8 mouse cellular contexts compared by ENCODE assay signal in genomic region chr8:70594621-70595564, GRCm38 (mm10). TPM values are rescaled to one million over a fixed set of nuclear protein-coding genes. Genes with fewer than 3 reads are reported as not detected.
DNase-seq lines count a peak whose midpoint lies in the region; ATAC-seq and TF ChIP-seq lines count a peak whose summit lies in the region.

No protein-coding gene starts in this region.

- no peak for TF ChIP-seq CTCF in CH12.LX (conservative IDR thresholded peaks at IDR 0.05 in 1 of 2, IDR thresholded peaks at IDR 0.05 in 1 of 2; ENCODE audit: low read depth in 2 of 2, low read length in 2 of 2)

- H3K79me2 ChIP-seq in CH12.LX (replicated peaks; ENCODE audit: control insufficient read depth, extremely low read depth, insufficient read depth, poor library complexity, severe bottlenecking), result peaks cover 2% of the 10 kb centered on the region; the same call in 1 of the 2 replicates

- peaks cover 12% of the 10 kb centered on the region for H3K9me3 ChIP-seq in CH12.LX (replicated peaks; ENCODE audit: low read length)
- H3K9me3 ChIP-seq in embryonic facial prominence, embryonic 10.5 days, result no peaks in the 10 kb centered on the region
- H3K9me3 ChIP-seq in hindbrain, embryonic 16.5 days (ENCODE audit: control insufficient read depth, low read length), result peaks cover 2% of the 10 kb centered on the region; the same call in 1 of the 2 replicates
- no peaks in the 10 kb centered on the region for H3K9me3 ChIP-seq in liver, embryonic 13.5 days (replicated peaks)
- no peaks in the 10 kb centered on the region for H3K9me3 ChIP-seq in neural tube, embryonic 12.5 days

- DNase-seq in adrenal gland, postnatal 25 days, result peak; percentile 40
- no peak for DNase-seq in adrenal gland, adult 8-10 months
- DNase-seq in CH12.LX (ENCODE audit: extremely low read depth), result peak; percentile 29
- peak; percentile 69 for DNase-seq in embryonic facial prominence, embryonic 10.5 days (ENCODE audit: low spot score)
- no peak for DNase-seq in liver, embryonic 13.5 days
- no peak for DNase-seq in gastrocnemius, postnatal 10 days

- H3K36me3 ChIP-seq in CH12.LX (replicated peaks in 1 of 2; ENCODE audit: control insufficient read depth in 1 of 2, insufficient read depth in 1 of 2, low read length in 1 of 2), result peaks cover 60 to 80% of the 10 kb centered on the region in 2 experiments
- H3K36me3 ChIP-seq in embryonic facial prominence, embryonic 10.5 days (replicated peaks), result peaks cover 68% of the 10 kb centered on the region
- peaks cover 6% of the 10 kb centered on the region; the same call in 1 of the 2 replicates for H3K36me3 ChIP-seq in hindbrain, embryonic 16.5 days (ENCODE audit: control insufficient read depth, insufficient read depth, low read length)
- peaks cover 68% of the 10 kb centered on the region for H3K36me3 ChIP-seq in liver, embryonic 13.5 days
- H3K36me3 ChIP-seq in neural tube, embryonic 12.5 days, result peaks cover 27% of the 10 kb centered on the region

- H3K4me1 ChIP-seq in CH12.LX (ENCODE audit: control insufficient read depth in 1 of 2, insufficient read depth in 2 of 2), result peaks cover 5 to 22% of the 10 kb centered on the region in 2 experiments
- peaks cover 73% of the 10 kb centered on the region for H3K4me1 ChIP-seq in embryonic facial prominence, embryonic 10.5 days
- H3K4me1 ChIP-seq in hindbrain, embryonic 16.5 days (ENCODE audit: control insufficient read depth, insufficient read depth, low read depth, low read length), result peaks cover 43% of the 10 kb centered on the region
- H3K4me1 ChIP-seq in liver, embryonic 13.5 days (replicated peaks), result peaks cover 80% of the 10 kb centered on the region
- H3K4me1 ChIP-seq in neural tube, embryonic 12.5 days, result peaks cover 63% of the 10 kb centered on the region

- 0 out of 2 replicates have a peak overlapping the region, but pooled peaks have one; percentile 26 for H3K27ac ChIP-seq in CH12.LX (ENCODE audit: insufficient read depth, low read depth)
- H3K27ac ChIP-seq in embryonic facial prominence, embryonic 10.5 days (replicated peaks), result peak overlapping the region; percentile 86
- H3K27ac ChIP-seq in hindbrain, embryonic 16.5 days (ENCODE audit: low read depth, low read length), result peak overlapping the region; percentile 65
- H3K27ac ChIP-seq in liver, embryonic 13.5 days, result peak overlapping the region; percentile 82
- peak overlapping the region; percentile 34 for H3K27ac ChIP-seq in neural tube, embryonic 12.5 days

- WGBS in embryonic facial prominence, embryonic 10.5 days, result 12% methylated on average over 82 of the region's 82 CpGs
- WGBS in hindbrain, embryonic 16.5 days, result 9% methylated on average over 79 of the region's 82 CpGs
- WGBS in liver, embryonic 13.5 days (ENCODE audit: insufficient replicate concordance), result 6% methylated on average over 82 of the region's 82 CpGs
- WGBS in neural tube, embryonic 12.5 days, result 10% methylated on average over 82 of the region's 82 CpGs

- TF ChIP-seq RAD21 in CH12.LX (IDR thresholded peaks at IDR 0.05; ENCODE audit: low read depth, low read length), result no peak

- peak overlapping the region; percentile 30 for H3K9ac ChIP-seq in CH12.LX (ENCODE audit: insufficient read depth, low read depth)
- peak overlapping the region; percentile 73 for H3K9ac ChIP-seq in hindbrain, embryonic 16.5 days (ENCODE audit: low read depth, low read length)
- H3K9ac ChIP-seq in liver, embryonic 13.5 days, result peak overlapping the region; percentile 79
- peak overlapping the region; percentile 69 for H3K9ac ChIP-seq in neural tube, embryonic 12.5 days

- TF ChIP-seq POLR2A in CH12.LX (IDR thresholded peaks at IDR 0.05; ENCODE audit: low read depth, low read length), result no peak

- no peaks in the 10 kb centered on the region for H3K27me3 ChIP-seq in CH12.LX (replicated peaks)
- peaks cover 40% of the 10 kb centered on the region for H3K27me3 ChIP-seq in embryonic facial prominence, embryonic 10.5 days (replicated peaks; ENCODE audit: low read depth, poor library complexity, severe bottlenecking)
- H3K27me3 ChIP-seq in hindbrain, embryonic 16.5 days (replicated peaks; ENCODE audit: control insufficient read depth, insufficient read depth, low read length), result no peaks in the 10 kb centered on the region
- H3K27me3 ChIP-seq in liver, embryonic 13.5 days, result no peaks in the 10 kb centered on the region
- peaks cover 7% of the 10 kb centered on the region for H3K27me3 ChIP-seq in neural tube, embryonic 12.5 days (replicated peaks)

- TF ChIP-seq EP300 in CH12.LX (IDR thresholded peaks at IDR 0.05; ENCODE audit: low read length), result no peak

- peak overlapping the region; percentile 65 to 89 (median 70) for H3K4me3 ChIP-seq in CH12.LX (replicated peaks in 1 of 3; ENCODE audit: low read depth in 2 of 3, low read length in 2 of 3, poor library complexity in 1 of 3)
- H3K4me3 ChIP-seq in embryonic facial prominence, embryonic 10.5 days, result peak overlapping the region; percentile 85
- peak overlapping the region; percentile 64 for H3K4me3 ChIP-seq in hindbrain, embryonic 16.5 days (ENCODE audit: low read length)
- peak overlapping the region; percentile 72 for H3K4me3 ChIP-seq in liver, embryonic 13.5 days (replicated peaks)
- peak overlapping the region; percentile 54 for H3K4me3 ChIP-seq in neural tube, embryonic 12.5 days

- in situ Hi-C loops in CH12.LX (cut with MboI; ENCODE audit: low pct_ligation_motif_present, low pct_unique_long_range_greater_than_20kb, low sequenced_read_pairs), result no loop called here

- peak overlapping the region; percentile 18 for H3K4me2 ChIP-seq in CH12.LX (ENCODE audit: insufficient read depth, low read depth, poor library complexity, severe bottlenecking)
- peak overlapping the region; percentile 95 for H3K4me2 ChIP-seq in hindbrain, embryonic 16.5 days (ENCODE audit: low read length)
- peak overlapping the region; percentile 100 for H3K4me2 ChIP-seq in liver, embryonic 13.5 days
- peak overlapping the region; percentile 99 for H3K4me2 ChIP-seq in neural tube, embryonic 12.5 days (replicated peaks)

- dilution Hi-C loops in CH12.LX (cut with MboI; ENCODE audit: extremely low pct_ligation_motif_present, extremely low pct_unique_long_range_greater_than_20kb, low sequenced_read_pairs), result no loop called here

- peak; percentile 15 for ATAC-seq in hindbrain, embryonic 16.5 days
- ATAC-seq in liver, embryonic 13.5 days (ENCODE audit: low read depth), result peak; percentile 3; the same call in 1 of the 2 replicates
- ATAC-seq in neural tube, embryonic 12.5 days (ENCODE audit: low FRiP score, low read depth), result peak; percentile 28

RNA-seq across cellular contexts. Expression of gene Isyna1, which starts 0.7 kb away (rescaled TPM):
- 89.7 and 101 TPM in 2 replicates for total RNA-seq in adrenal gland, postnatal 25 days (2021)
- 100 to 1,000 TPM; 124 to 207 (median 158) TPM for total RNA-seq in adrenal gland, adult 8-10 months (2022)
- total RNA-seq in CH12.LX (2012; rRNA removed) (141 and 174 TPM in 2 replicates), CH12.LX (2014; rRNA removed) (99.9 and 107 TPM in 2 replicates)
- polyA plus RNA-seq in CH12.LX (2012; ENCODE audit: insufficient read length, low read depth), result 139 and 163 TPM in 2 replicates
- 184 and 187 TPM in 2 replicates for polyA plus RNA-seq in embryonic facial prominence, embryonic 10.5 days (2016; fragmentation: Nextera tagmentation; extraction: Ambion mirVana)
- polyA plus RNA-seq in hindbrain, embryonic 16.5 days (2015; fragmentation: Nextera tagmentation; extraction: Ambion mirVana), result 150 and 164 TPM in 2 replicates
- 82.8 and 84.9 TPM in 2 replicates for polyA plus RNA-seq in liver, embryonic 13.5 days (2015; fragmentation: Nextera tagmentation; extraction: Ambion mirVana)
- 116 TPM in 2 replicates for polyA plus RNA-seq in neural tube, embryonic 12.5 days (2016; fragmentation: Nextera tagmentation; extraction: Ambion mirVana)
- total RNA-seq in gastrocnemius, postnatal 10 days (2021), result 10 to 100 TPM; 30.0 to 31.6 TPM

RNA-seq across cellular contexts. Expression of gene Ssbp4, which starts 13.8 kb away (rescaled TPM):
- 82.0 and 88.2 TPM in 2 replicates for total RNA-seq in adrenal gland, postnatal 25 days (2021)
- 100 to 1,000 TPM in 2 of 4 experiments, 10 to 100 TPM in 2; 69.3 to 158 (median 120) TPM for total RNA-seq in adrenal gland, adult 8-10 months (2022)
- total RNA-seq in CH12.LX (2012; rRNA removed) (77.3 and 84.9 TPM in 2 replicates), CH12.LX (2014; rRNA removed) (31.0 and 41.3 TPM in 2 replicates)
- 114 and 128 TPM in 2 replicates for polyA plus RNA-seq in CH12.LX (2012; ENCODE audit: insufficient read length, low read depth)
- polyA plus RNA-seq in embryonic facial prominence, embryonic 10.5 days (2016; fragmentation: Nextera tagmentation; extraction: Ambion mirVana), result 105 and 109 TPM in 2 replicates
- 148 and 157 TPM in 2 replicates for polyA plus RNA-seq in hindbrain, embryonic 16.5 days (2015; fragmentation: Nextera tagmentation; extraction: Ambion mirVana)
- 54.2 and 62.4 TPM in 2 replicates for polyA plus RNA-seq in liver, embryonic 13.5 days (2015; fragmentation: Nextera tagmentation; extraction: Ambion mirVana)
- polyA plus RNA-seq in neural tube, embryonic 12.5 days (2016; fragmentation: Nextera tagmentation; extraction: Ambion mirVana), result 139 and 144 TPM in 2 replicates
- total RNA-seq in gastrocnemius, postnatal 10 days (2021), result 10 to 100 TPM; 31.1 to 40.1 TPM

RNA-seq across cellular contexts. Expression of gene Lrrc25, which starts 21.1 kb away (rescaled TPM):
- 1.0 and 2.2 TPM in 2 replicates for total RNA-seq in adrenal gland, postnatal 25 days (2021)
- total RNA-seq in adrenal gland, adult 8-10 months (2022), result 1 to 10 TPM; 1.5 to 4.4 (median 3.2) TPM
- total RNA-seq in CH12.LX (2012; rRNA removed) (0.25 and 0.30 TPM in 2 replicates), CH12.LX (2014; rRNA removed) (2.4 and 2.6 TPM in 2 replicates)
- 4.0 and 5.9 TPM in 2 replicates for polyA plus RNA-seq in CH12.LX (2012; ENCODE audit: insufficient read length, low read depth)
- polyA plus RNA-seq in embryonic facial prominence, embryonic 10.5 days (2016; fragmentation: Nextera tagmentation; extraction: Ambion mirVana), result 0.77 and 0.79 TPM in 2 replicates
- 1.1 and 1.6 TPM in 2 replicates for polyA plus RNA-seq in hindbrain, embryonic 16.5 days (2015; fragmentation: Nextera tagmentation; extraction: Ambion mirVana)
- 5.4 and 5.6 TPM in 2 replicates for polyA plus RNA-seq in liver, embryonic 13.5 days (2015; fragmentation: Nextera tagmentation; extraction: Ambion mirVana)
- polyA plus RNA-seq in neural tube, embryonic 12.5 days (2016; fragmentation: Nextera tagmentation; extraction: Ambion mirVana), result 0.68 and 1.3 TPM in 2 replicates
- 1 to 10 TPM; 1.2 to 3.0 TPM for total RNA-seq in gastrocnemius, postnatal 10 days (2021)

RNA-seq across cellular contexts. Expression of gene Gdf15, which starts 37.4 kb away (rescaled TPM):
- total RNA-seq in adrenal gland, postnatal 25 days (2021), result 2.2 and 5.7 TPM in 2 replicates
- total RNA-seq in adrenal gland, adult 8-10 months (2022), result 1 to 10 TPM; 1.8 to 3.5 (median 3.0) TPM
- 0.21 TPM in 1 of 2 replicates, not detected in the other for total RNA-seq in CH12.LX (2012; rRNA removed)
- not detected in 2 replicates for total RNA-seq in CH12.LX (2014; rRNA removed)
- 0.16 TPM in 1 of 2 replicates, not detected in the other for polyA plus RNA-seq in CH12.LX (2012; ENCODE audit: insufficient read length, low read depth)
- 0.14 TPM in 1 of 2 replicates, not detected in the other for polyA plus RNA-seq in embryonic facial prominence, embryonic 10.5 days (2016; fragmentation: Nextera tagmentation; extraction: Ambion mirVana)
- 0.11 and 0.48 TPM in 2 replicates for polyA plus RNA-seq in hindbrain, embryonic 16.5 days (2015; fragmentation: Nextera tagmentation; extraction: Ambion mirVana)
- 3.9 and 4.1 TPM in 2 replicates for polyA plus RNA-seq in liver, embryonic 13.5 days (2015; fragmentation: Nextera tagmentation; extraction: Ambion mirVana)
- polyA plus RNA-seq in neural tube, embryonic 12.5 days (2016; fragmentation: Nextera tagmentation; extraction: Ambion mirVana), result 0.14 TPM in 1 of 2 replicates, not detected in the other
- not detected for total RNA-seq in gastrocnemius, postnatal 10 days (2021)

RNA-seq across cellular contexts. Expression of gene Ell, which starts 55.6 kb away (rescaled TPM):
- 24.3 and 29.8 TPM in 2 replicates for total RNA-seq in adrenal gland, postnatal 25 days (2021)
- total RNA-seq in adrenal gland, adult 8-10 months (2022), result 10 to 100 TPM; 25.2 to 38.3 (median 30.3) TPM
- total RNA-seq in CH12.LX (2012; rRNA removed) (9.8 TPM in 2 replicates), CH12.LX (2014; rRNA removed) (6.4 and 6.5 TPM in 2 replicates)
- 14.0 and 17.9 TPM in 2 replicates for polyA plus RNA-seq in CH12.LX (2012; ENCODE audit: insufficient read length, low read depth)
- polyA plus RNA-seq in embryonic facial prominence, embryonic 10.5 days (2016; fragmentation: Nextera tagmentation; extraction: Ambion mirVana), result 20.8 and 21.1 TPM in 2 replicates
- 14.9 and 19.2 TPM in 2 replicates for polyA plus RNA-seq in hindbrain, embryonic 16.5 days (2015; fragmentation: Nextera tagmentation; extraction: Ambion mirVana)
- 9.7 and 10.5 TPM in 2 replicates for polyA plus RNA-seq in liver, embryonic 13.5 days (2015; fragmentation: Nextera tagmentation; extraction: Ambion mirVana)
- 17.8 and 19.5 TPM in 2 replicates for polyA plus RNA-seq in neural tube, embryonic 12.5 days (2016; fragmentation: Nextera tagmentation; extraction: Ambion mirVana)
- 10 to 100 TPM; 12.7 to 19.8 TPM for total RNA-seq in gastrocnemius, postnatal 10 days (2021)

Comparison
In these comparisons a context has a peak if more than half of its experiments do, and no peak if none do; other contexts are left out.
1. DNase-seq: peak in adrenal gland, postnatal 25 days (single experiment), CH12.LX (single experiment) and embryonic facial prominence, embryonic 10.5 days (single experiment); none in adrenal gland, adult 8-10 months (single experiment), liver, embryonic 13.5 days (single experiment) and gastrocnemius, postnatal 10 days (single experiment).
2. H3K27ac ChIP-seq: peak in every context shown above with its lines; median percentile 86 in embryonic facial prominence, embryonic 10.5 days; 82 in liver, embryonic 13.5 days; 65 in hindbrain, embryonic 16.5 days; 34 in neural tube, embryonic 12.5 days; 26 in CH12.LX.
3. H3K4me2 ChIP-seq: peak in every context shown above with its lines; median percentile 100 in liver, embryonic 13.5 days; 99 in neural tube, embryonic 12.5 days; 95 in hindbrain, embryonic 16.5 days; 18 in CH12.LX.
4. Peak in every context shown above with its lines, with median percentiles within 50 percentile points of each other: H3K4me3 ChIP-seq, H3K9ac ChIP-seq and ATAC-seq.